Mouse (Mus musculus): ENCODE data around the gene Pik3ip1. TPM values are rescaled to one million over a fixed set of nuclear protein-coding genes. Genes with fewer than 3 reads are reported as not detected.
A peak's percentile ranks its signal among the peaks of the same experiment; 100 is the strongest.

The Pik3ip1 gene
- polyA plus RNA-seq, 1 experiment from 2014 or later: 26.3 TPM

- Histone ChIP-seq H3K36me3 (peaks cover 51% of the 10 kb centered on the region), H3K27ac (replicated peaks) (no peak overlapping the region), H3K9me3 (no peaks in the 10 kb centered on the region), H3K4me3 (no peak overlapping the region), H3K9ac (no peak overlapping the region), H3K4me1 (replicated peaks) (0 out of 2 replicates have a peak, but pooled peaks cover 7% of the 10 kb centered on the region), H3K4me2 (no peak overlapping the region), H3K27me3 (no peaks in the 10 kb centered on the region)
- ATAC-seq (ENCODE audit: low FRiP score, low read depth): no peak
- WGBS: 78% methylated on average over 3 of the region's 3 CpGs
These were observed 14.7 kb downstream of the Pik3ip1 start for GRCm38 (mm10) chr11:3344916-3345315.

DNA sequence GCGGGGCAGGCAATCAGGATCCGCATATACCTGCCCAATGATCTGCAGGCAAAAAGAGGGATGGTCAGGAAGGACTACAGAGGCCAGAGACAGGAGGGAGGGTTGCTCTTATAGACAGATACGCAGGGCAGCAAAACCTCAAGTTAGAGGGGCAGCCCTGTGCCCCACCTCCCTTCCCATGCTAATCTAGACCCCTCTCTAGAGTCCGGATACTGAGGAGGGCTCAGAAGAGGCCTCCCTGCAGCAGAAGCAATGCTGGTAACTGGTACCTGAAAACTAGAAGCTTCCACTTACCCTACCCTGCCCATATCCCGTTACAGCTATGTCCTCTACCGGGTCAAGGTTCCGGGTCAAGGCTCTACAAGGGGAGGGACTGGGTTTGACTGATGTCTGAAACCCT, 16.1 kb downstream of the Pik3ip1 start:
- ATAC-seq (ENCODE audit: low FRiP score, low read depth): no peak
- no peak overlapping the region for H3K27ac ChIP-seq (replicated peaks)

GRCm38 (mm10) chr11:3347091-3347834, 17.1 kb downstream of the Pik3ip1 start:
- Histone ChIP-seq H3K27ac (replicated peaks) (no peak overlapping the region), H3K9ac (no peak overlapping the region)

More for the DNA sequence above, 16.1 kb downstream of the Pik3ip1 start:
- H3K9me3 ChIP-seq: no peaks in the 10 kb centered on the region
- H3K4me1 ChIP-seq (replicated peaks): 0 out of 2 replicates have a peak, but pooled peaks cover 7% of the 10 kb centered on the region
- no peak overlapping the region for H3K4me3 ChIP-seq
- H3K9ac ChIP-seq: no peak overlapping the region
- 94% methylated on average over 7 of the region's 7 CpGs for WGBS
- H3K4me2 ChIP-seq: no peak overlapping the region
- H3K36me3 ChIP-seq: peaks cover 63% of the 10 kb centered on the region
- no peaks in the 10 kb centered on the region for H3K27me3 ChIP-seq

GRCm38 (mm10) chr11:3347835-3348195, 17.6 kb downstream of the Pik3ip1 start:
- Histone ChIP-seq H3K4me3 (no peak overlapping the region), H3K9me3 (no peaks in the 10 kb centered on the region), H3K4me2 (no peak overlapping the region), H3K9ac (no peak overlapping the region), H3K27me3 (no peaks in the 10 kb centered on the region), H3K27ac (replicated peaks) (no peak overlapping the region), H3K36me3 (peaks cover 65% of the 10 kb centered on the region), H3K4me1 (replicated peaks) (0 out of 2 replicates have a peak, but pooled peaks cover 7% of the 10 kb centered on the region)
- no peak for ATAC-seq (ENCODE audit: low FRiP score, low read depth)

More at GRCm38 (mm10) chr11:3347091-3347834, 17.1 kb downstream of the Pik3ip1 start:
- Histone ChIP-seq H3K27me3 (no peaks in the 10 kb centered on the region), H3K36me3 (peaks cover 65% of the 10 kb centered on the region), H3K4me1 (replicated peaks) (0 out of 2 replicates have a peak, but pooled peaks cover 7% of the 10 kb centered on the region), H3K9me3 (no peaks in the 10 kb centered on the region), H3K4me3 (no peak overlapping the region), H3K4me2 (no peak overlapping the region)
- WGBS: 62% methylated on average over 12 of the region's 12 CpGs
- peak; percentile 64; the same call in 1 of the 2 replicates for ATAC-seq (ENCODE audit: low FRiP score, low read depth)

- no peaks in the 10 kb centered on the region for H3K27me3 ChIP-seq
- 0 out of 2 replicates have a peak, but pooled peaks cover 7% of the 10 kb centered on the region for H3K4me1 ChIP-seq (replicated peaks)
- H3K36me3 ChIP-seq: peaks cover 64% of the 10 kb centered on the region
- H3K9me3 ChIP-seq: no peaks in the 10 kb centered on the region
- 45% methylated on average over 6 of the region's 6 CpGs for WGBS
- H3K4me3 ChIP-seq: no peak overlapping the region
- H3K27ac ChIP-seq (replicated peaks): no peak overlapping the region
- no peak overlapping the region for H3K9ac ChIP-seq
- H3K4me2 ChIP-seq: no peak overlapping the region
- no peak for ATAC-seq (ENCODE audit: low FRiP score, low read depth)
These were observed 18.6 kb downstream of the Pik3ip1 start for GRCm38 (mm10) chr11:3348576-3349342.

DNA sequence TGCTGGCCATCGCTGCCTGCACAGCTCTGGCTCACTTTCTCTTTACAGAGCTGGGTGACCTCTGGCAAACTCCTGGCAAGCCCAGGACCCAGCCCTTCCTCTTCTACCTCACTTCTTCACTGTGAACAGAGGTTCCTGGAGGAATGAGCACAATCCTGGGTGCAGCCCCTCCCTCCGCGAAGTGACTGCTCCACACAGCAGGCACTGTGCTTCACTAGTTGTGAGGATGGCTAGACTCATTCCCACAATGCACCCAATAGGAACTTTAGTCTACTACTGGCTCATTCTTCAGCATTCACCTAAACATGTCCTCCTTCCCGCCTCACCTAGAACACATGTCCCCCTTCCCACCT, 19.1 kb downstream of the Pik3ip1 start:
- H3K4me2 ChIP-seq: no peak overlapping the region
- no peak for ATAC-seq (ENCODE audit: low FRiP score, low read depth)
- no peaks in the 10 kb centered on the region for H3K9me3 ChIP-seq
- H3K36me3 ChIP-seq: peaks cover 64% of the 10 kb centered on the region
- H3K27ac ChIP-seq (replicated peaks): no peak overlapping the region
- 0 out of 2 replicates have a peak, but pooled peaks cover 7% of the 10 kb centered on the region for H3K4me1 ChIP-seq (replicated peaks)
- 93% methylated on average over 4 of the region's 4 CpGs for WGBS
- no peaks in the 10 kb centered on the region for H3K27me3 ChIP-seq
- H3K9ac ChIP-seq: no peak overlapping the region
- H3K4me3 ChIP-seq: no peak overlapping the region

- peaks cover 61% of the 10 kb centered on the region for H3K36me3 ChIP-seq
- no peak overlapping the region for H3K4me3 ChIP-seq
- no peak overlapping the region for H3K9ac ChIP-seq
- H3K27me3 ChIP-seq: no peaks in the 10 kb centered on the region
- no peak overlapping the region for H3K27ac ChIP-seq (replicated peaks)
- no peak overlapping the region for H3K4me2 ChIP-seq
- no peak for ATAC-seq (ENCODE audit: low FRiP score, low read depth)
- 95% methylated on average over 9 of the region's 9 CpGs for whole genome bisulfite sequencing
- H3K4me1 ChIP-seq (replicated peaks): 0 out of 2 replicates have a peak, but pooled peaks cover 7% of the 10 kb centered on the region
- H3K9me3 ChIP-seq: no peaks in the 10 kb centered on the region
These were observed 21.9 kb downstream of the Pik3ip1 start for GRCm38 (mm10) chr11:3352131-3352530.

GRCm38 (mm10) chr11:3352990-3353585, 22.9 kb downstream of the Pik3ip1 start:
- Histone ChIP-seq H3K27me3 (no peaks in the 10 kb centered on the region), H3K36me3 (peaks cover 68% of the 10 kb centered on the region), H3K27ac (replicated peaks) (no peak overlapping the region), H3K4me2 (no peak overlapping the region), H3K4me1 (replicated peaks) (0 out of 2 replicates have a peak, but pooled peaks cover 3% of the 10 kb centered on the region), H3K9ac (no peak overlapping the region), H3K9me3 (no peaks in the 10 kb centered on the region), H3K4me3 (no peak overlapping the region)
- WGBS: 51% methylated on average over 18 of the region's 18 CpGs
- no peak for ATAC-seq (ENCODE audit: low FRiP score, low read depth)

- 87% methylated on average over 3 of the region's 3 CpGs for WGBS
- peaks cover 15% of the 10 kb centered on the region for H3K4me1 ChIP-seq (replicated peaks)
- no peak overlapping the region for H3K4me2 ChIP-seq
These were observed 32.7 kb downstream of the Pik3ip1 start for GRCm38 (mm10) chr11:3362854-3363253.

DNA sequence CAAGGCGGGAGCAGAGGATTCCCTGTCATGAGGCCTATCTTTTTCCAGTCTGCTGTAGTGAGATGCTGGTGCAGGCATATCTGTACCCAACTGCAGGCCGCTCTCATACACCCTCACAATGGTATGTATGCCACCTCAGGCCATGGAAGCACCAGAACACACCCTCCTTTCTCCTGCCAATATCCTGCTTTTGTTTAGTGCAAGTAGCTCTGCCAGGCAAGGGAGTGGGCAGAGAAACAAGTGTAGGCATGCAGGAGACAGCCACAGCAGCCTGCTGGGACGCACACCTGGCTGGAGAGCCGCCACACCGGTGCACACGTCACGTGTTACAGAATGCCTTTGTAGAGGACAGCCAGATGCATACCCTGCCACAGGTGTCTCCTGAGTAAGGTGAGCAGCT, 36.2 kb downstream of the Pik3ip1 start:
- WGBS: 83% methylated on average over 7 of the region's 7 CpGs

More at GRCm38 (mm10) chr11:3362854-3363253, 32.7 kb downstream of the Pik3ip1 start:
- Histone ChIP-seq H3K9ac (no peak overlapping the region), H3K27me3 (no peaks in the 10 kb centered on the region), H3K27ac (replicated peaks) (no peak overlapping the region), H3K4me3 (no peak overlapping the region), H3K9me3 (no peaks in the 10 kb centered on the region), H3K36me3 (peaks cover 24% of the 10 kb centered on the region)
- no peak for ATAC-seq (ENCODE audit: low FRiP score, low read depth)

GRCm38 (mm10) chr11:3368983-3369382, 38.8 kb downstream of the Pik3ip1 start:
- no peaks in the 10 kb centered on the region for H3K36me3 ChIP-seq
- H3K9ac ChIP-seq: peak overlapping the region; percentile 11; the same call in 1 of the 2 replicates
- no peaks in the 10 kb centered on the region for H3K27me3 ChIP-seq
- H3K4me1 ChIP-seq (replicated peaks): peaks cover 63% of the 10 kb centered on the region
- no peaks in the 10 kb centered on the region for H3K9me3 ChIP-seq
- ATAC-seq (ENCODE audit: low FRiP score, low read depth): no peak
- H3K27ac ChIP-seq (replicated peaks): no peak overlapping the region
- H3K4me3 ChIP-seq: no peak overlapping the region
- WGBS: 72% methylated on average over 7 of the region's 7 CpGs
- peak overlapping the region; percentile 73 for H3K4me2 ChIP-seq

More for the DNA sequence above, 36.2 kb downstream of the Pik3ip1 start:
- no peak overlapping the region for H3K27ac ChIP-seq (replicated peaks)
- H3K9me3 ChIP-seq: no peaks in the 10 kb centered on the region
- no peak overlapping the region for H3K4me2 ChIP-seq
- H3K9ac ChIP-seq: no peak overlapping the region
- H3K27me3 ChIP-seq: no peaks in the 10 kb centered on the region
- no peaks in the 10 kb centered on the region for H3K36me3 ChIP-seq
- H3K4me1 ChIP-seq (replicated peaks): peaks cover 47% of the 10 kb centered on the region
- no peak for ATAC-seq (ENCODE audit: low FRiP score, low read depth)
- no peak overlapping the region for H3K4me3 ChIP-seq

DNA sequence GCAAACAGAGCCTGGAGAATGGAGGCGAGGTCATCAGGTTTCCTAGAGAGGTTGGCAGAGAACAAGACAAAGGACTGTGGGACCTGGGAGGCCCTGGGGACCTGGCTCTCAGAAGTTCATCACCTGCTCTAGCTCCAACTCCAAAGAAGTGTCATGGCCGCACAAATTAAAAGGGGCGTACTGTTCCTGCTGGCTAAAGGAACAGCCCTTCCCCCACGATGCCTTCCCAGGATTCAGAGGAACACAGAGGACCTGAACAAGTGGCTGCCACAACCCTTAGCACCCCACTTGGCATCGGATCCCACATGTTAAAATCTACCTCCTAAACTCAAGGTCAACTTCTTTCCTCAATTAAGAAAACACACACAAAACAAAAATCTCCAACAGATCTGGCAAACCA, 39.2 kb downstream of the Pik3ip1 start:
- Histone ChIP-seq H3K36me3 (no peaks in the 10 kb centered on the region), H3K4me1 (replicated peaks) (peaks cover 67% of the 10 kb centered on the region), H3K27me3 (no peaks in the 10 kb centered on the region), H3K4me3 (peak overlapping the region; percentile 58), H3K4me2 (peak overlapping the region; percentile 73), H3K27ac (replicated peaks) (no peak overlapping the region), H3K9ac (peak overlapping the region; percentile 78; the same call in 1 of the 2 replicates), H3K9me3 (no peaks in the 10 kb centered on the region)
- no peak for ATAC-seq (ENCODE audit: low FRiP score, low read depth)
- WGBS: 77% methylated on average over 5 of the region's 5 CpGs
